Mouse (Mus musculus) liver, embryonic 14.5 days (tissue): ENCODE data around the gene Acat2.
"Not testable (repeated sequence)": the region's sequence is repeated elsewhere in the genome, so short reads cannot be mapped to it uniquely, and the experiment has no call there.

Experiments
- CTCF ChIP-seq: IDR thresholded peaks from 2 replicates; pipeline ENCODE4 v1.5.1; 2016; ENCODE audit warnings: antibody characterized with exemption, low read depth, control low read depth
- EP300 ChIP-seq: IDR thresholded peaks from 2 replicates; pipeline ENCODE4 v1.6.1; 2016; ENCODE audit warnings: antibody characterized with exemption, low read depth

DNA sequence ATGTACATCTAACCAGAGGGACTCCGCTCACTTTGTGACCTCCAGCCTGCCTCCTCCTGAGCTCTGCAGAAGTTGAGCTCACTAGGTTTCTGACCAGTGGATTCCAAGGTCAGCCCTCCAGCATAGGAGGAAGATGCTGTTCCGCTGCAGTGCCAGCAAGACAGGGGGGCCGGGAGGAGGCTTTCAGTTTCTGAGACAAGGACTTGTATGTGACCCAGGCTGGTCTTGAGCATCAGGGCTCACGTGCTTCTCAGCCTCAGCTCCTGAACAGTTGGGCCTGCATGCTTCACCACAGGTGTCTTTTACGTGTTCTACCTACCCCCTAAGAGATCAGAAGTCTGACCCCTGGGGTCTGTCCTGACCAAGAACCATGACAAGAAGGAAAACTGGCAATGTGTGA lies 29.0 kb downstream of the Acat2 start:
- not testable (repeated sequence) for TF ChIP-seq CTCF, EP300
